Mouse (Mus musculus) hematopoietic stem cell, adult 5-6 weeks (primary cell): ENCODE measurements around the gene Rrp9. TPM values are rescaled to one million over a fixed set of nuclear protein-coding genes. Genes with fewer than 3 reads are reported as not detected.

Experiments
- ATAC-seq, 2 experiments: fragments of 125-278 bp in 1 of 2; replicated peaks in 1 of 2; 2 replicates each; pipeline ENCODE4 v1.8.0; 2016 to 2017; ENCODE audit warnings: inconsistent platforms in 2 of 2, mild to moderate bottlenecking in 2 of 2, moderate number of reproducible peaks in 2 of 2, low read depth in 1 of 2, moderate TSS enrichment in 1 of 2; ENCODE audit not compliant: low FRiP score in 2 of 2, poor library complexity in 2 of 2, severe bottlenecking in 2 of 2, insufficient read depth in 1 of 2, low TSS enrichment in 1 of 2
- total RNA-seq: library from RNA; stranded (forward); fragments of 172-1452, 232-1000 nt; gene quantifications from 2 replicates; pipeline ENCODE4 v1.2.3, GENCODE M21; 2017

Gene Rrp9
- total RNA-seq: 42.6 and 43.1 TPM in 2 replicates

GRCm38 (mm10) chr9:106475663-106476001 lies at the start of gene Rrp9:
Gene Rrp9 (plus strand): TSS chr9:106475963.
- no peak for ATAC-seq

GRCm38 (mm10) chr9:106428719-106429220 lies 47.0 kb upstream of the Rrp9 start:
- peak; percentile 3 to 18; a peak in 2 of 4 replicates for ATAC-seq

- peak; percentile 93 to 95 for ATAC-seq
Observed at GRCm38 (mm10) chr9:106429221-106430014, 46.3 kb upstream of the Rrp9 start, which contains the start of gene Rpl29. Gene Rpl29 (plus strand): TSS chr9:106429454.

- no peak for ATAC-seq
Observed at GRCm38 (mm10) chr9:106430015-106430264, 45.8 kb upstream of the Rrp9 start.

GRCm38 (mm10) chr9:106433389-106433788 lies 42.4 kb upstream of the Rrp9 start:
- ATAC-seq: no peak

- ATAC-seq: no peak
Observed at GRCm38 (mm10) chr9:106436566-106436965, 39.2 kb upstream of the Rrp9 start.

- ATAC-seq: no peak
Observed at GRCm38 (mm10) chr9:106442680-106443079, 33.1 kb upstream of the Rrp9 start.

GRCm38 (mm10) chr9:106444836-106445235 lies 30.9 kb upstream of the Rrp9 start:
- ATAC-seq: no peak

- ATAC-seq: peak; percentile 61 to 80
Observed at GRCm38 (mm10) chr9:106447348-106447747, 28.4 kb upstream of the Rrp9 start, which contains the start of the genes Abhd14b and Abhd14a. Gene Abhd14b (plus strand): TSS chr9:106447459. Gene Abhd14a (minus strand): TSS chr9:106447678.

- no peak for ATAC-seq
Observed at GRCm38 (mm10) chr9:106447951-106448350, 27.8 kb upstream of the Rrp9 start.

GRCm38 (mm10) chr9:106448498-106449031 lies 27.2 kb upstream of the Rrp9 start:
- ATAC-seq: peak; percentile 73 to 78

- no peak for ATAC-seq
Observed at GRCm38 (mm10) chr9:106449947-106450346, 25.8 kb upstream of the Rrp9 start.

GRCm38 (mm10) chr9:106450661-106451060 lies 25.1 kb upstream of the Rrp9 start:
- ATAC-seq: no peak

GRCm38 (mm10) chr9:106451298-106451697 lies 24.5 kb upstream of the Rrp9 start:
- ATAC-seq: no peak

GRCm38 (mm10) chr9:106451899-106452298 lies 23.9 kb upstream of the Rrp9 start:
- ATAC-seq: no peak

GRCm38 (mm10) chr9:106452351-106452750 lies 23.4 kb upstream of the Rrp9 start:
- ATAC-seq: no peak

GRCm38 (mm10) chr9:106452821-106453220 lies 22.9 kb upstream of the Rrp9 start:
- no peak for ATAC-seq

- ATAC-seq: peak; percentile 21 to 29; a peak in 3 of 4 replicates
Observed at GRCm38 (mm10) chr9:106453271-106454070, 22.3 kb upstream of the Rrp9 start, which contains the start of gene Pcbp4. Gene Pcbp4 (plus strand): TSS chr9:106453291.
